Mouse (Mus musculus): ENCODE results near the gene Ccl26. TPM values are rescaled to one million over a fixed set of nuclear protein-coding genes. Genes with fewer than 3 reads are reported as not detected.

The Ccl26 gene
- total RNA-seq, 2 experiments from 2014 or later = not detected

DNA sequence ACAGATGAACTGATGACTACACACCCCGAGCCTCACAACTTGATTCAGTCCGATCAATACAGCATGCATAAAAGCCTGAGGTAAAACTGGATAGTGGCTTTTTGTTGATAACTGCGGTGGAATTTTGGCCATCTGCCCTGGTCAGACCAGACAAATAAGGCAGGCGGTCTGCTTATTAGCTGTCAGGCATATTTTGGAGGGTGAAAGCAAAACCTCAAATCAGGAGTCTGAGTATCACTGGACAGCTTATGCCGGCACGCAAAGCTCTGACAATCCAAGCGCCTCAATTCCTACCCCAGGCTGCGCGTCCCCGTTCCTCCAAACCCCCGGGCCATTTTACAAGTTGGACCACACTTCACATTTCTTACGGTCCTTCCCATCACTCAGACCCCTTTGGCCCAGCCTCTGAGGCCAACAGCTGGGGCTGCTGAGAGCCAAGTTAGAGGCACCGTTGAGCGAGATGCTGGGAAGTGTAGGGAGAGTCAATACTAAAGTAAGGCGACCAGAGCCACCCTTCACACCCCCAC is 19.3 kb downstream of the Ccl26 start:
- no peak for DNase-seq (ENCODE audit: low spot score in 2 of 2)

DNA sequence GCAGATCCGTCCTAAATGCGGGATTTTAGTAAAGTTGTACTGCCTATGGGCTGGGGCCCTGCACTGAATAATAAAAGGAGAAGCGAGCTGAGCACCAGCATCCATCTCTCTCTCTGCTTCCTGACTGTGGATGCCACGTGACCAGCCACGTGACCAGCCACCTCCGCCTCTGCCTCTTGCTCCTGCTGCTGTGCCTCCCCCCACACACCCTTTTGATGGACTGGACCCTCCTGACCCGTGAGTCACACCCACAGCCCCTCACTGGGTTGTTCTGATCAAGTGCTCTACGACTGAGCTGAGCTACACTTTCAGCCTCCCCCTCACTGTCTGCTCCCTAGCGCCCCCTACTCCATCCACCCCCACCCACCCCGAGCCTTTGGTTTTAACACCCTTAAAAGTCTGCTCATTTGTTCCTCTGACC is 25.6 kb downstream of the Ccl26 start:
- no peak for DNase-seq (ENCODE audit: low spot score in 2 of 2)

DNA sequence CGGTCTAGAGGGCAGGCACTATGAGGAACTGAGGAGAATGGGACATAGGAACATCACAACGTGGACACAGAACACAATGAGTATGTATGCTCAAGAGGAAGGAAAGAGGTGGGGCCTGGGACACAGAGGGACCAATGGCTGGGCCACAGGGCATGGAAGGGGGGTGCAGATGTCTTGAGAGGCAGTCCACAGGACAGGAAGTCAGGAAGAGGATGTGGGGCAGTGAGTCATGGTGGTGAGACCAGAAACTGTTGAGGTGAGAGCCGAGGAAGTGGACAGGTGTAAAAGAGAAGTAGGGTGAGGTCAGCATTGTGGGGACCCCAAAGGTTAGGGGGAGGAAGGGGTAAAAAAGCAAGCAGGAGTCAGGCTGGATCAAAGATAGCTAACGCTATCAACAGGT is 26.0 kb downstream of the Ccl26 start:
- DNase-seq (ENCODE audit: low spot score in 2 of 2) = no peak

DNA sequence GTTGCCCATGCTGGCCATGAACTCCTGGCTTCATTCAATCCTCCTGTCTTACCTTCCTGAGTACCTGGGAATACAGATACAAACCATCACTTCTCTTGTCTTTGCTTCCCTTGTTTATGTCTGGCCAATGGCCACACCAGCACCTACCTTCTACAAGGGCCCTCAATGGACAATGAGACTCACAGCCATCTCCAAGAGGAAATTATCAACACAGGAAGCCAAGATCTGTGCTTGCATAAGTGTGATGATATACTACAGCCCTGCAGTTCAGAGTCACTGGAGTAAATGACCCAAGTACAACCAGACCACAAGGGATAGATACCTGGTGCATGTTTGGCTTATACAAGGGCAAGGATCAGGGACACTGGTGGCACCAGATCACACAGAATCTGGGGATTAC is 27.5 kb downstream of the Ccl26 start:
- no peak for DNase-seq (ENCODE audit: low spot score in 2 of 2)

DNA sequence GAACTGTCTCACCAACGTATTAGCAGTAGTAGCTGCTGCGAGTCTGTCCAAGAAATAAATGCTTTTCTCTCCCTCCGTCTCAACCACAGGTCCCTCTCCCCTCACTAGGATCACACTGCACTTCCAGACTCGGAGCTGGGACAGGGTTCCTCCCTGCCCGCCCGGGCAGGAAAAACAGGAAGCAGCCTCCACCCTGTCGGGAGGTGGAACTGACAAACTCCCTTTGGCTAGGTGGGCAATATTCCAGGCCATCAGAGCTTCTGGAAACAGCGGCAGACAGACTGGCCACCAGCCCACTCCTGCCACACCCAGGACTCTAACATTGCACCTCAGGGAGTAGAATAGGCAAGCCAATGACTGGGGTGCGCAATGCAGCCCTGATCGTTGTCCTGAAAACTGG is 29.9 kb downstream of the Ccl26 start:
- peak in 1 of 2 experiments; percentile 50 for DNase-seq (ENCODE audit: low spot score in 2 of 2)

DNA sequence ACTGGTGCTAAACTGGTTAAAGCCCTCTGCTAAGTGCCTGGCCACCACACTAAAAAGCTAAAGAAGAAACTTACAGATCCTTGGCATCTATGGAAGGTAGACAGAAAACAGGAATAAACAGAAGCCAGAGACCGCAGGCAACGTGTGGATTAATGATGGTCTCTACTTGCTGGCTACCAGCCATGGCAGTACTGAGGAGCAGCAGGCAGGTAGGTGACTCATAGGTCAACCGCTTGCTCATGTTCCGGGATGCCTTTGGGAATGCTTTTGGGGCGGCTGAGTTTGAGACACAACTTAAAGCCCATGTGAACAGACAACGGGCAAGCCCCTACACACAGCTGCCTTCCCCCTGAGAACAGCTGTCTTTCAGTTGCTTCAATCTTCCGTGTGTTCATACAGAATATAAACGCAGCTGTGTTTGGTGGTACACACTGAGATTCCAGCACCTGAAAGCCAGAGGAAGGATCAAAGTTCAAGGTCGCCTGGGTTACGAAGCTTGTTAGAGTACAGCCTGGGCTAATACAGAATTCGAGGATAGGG is 32.0 kb downstream of the Ccl26 start:
- peak; percentile 34 to 35 for DNase-seq (ENCODE audit: low spot score in 2 of 2)

DNA sequence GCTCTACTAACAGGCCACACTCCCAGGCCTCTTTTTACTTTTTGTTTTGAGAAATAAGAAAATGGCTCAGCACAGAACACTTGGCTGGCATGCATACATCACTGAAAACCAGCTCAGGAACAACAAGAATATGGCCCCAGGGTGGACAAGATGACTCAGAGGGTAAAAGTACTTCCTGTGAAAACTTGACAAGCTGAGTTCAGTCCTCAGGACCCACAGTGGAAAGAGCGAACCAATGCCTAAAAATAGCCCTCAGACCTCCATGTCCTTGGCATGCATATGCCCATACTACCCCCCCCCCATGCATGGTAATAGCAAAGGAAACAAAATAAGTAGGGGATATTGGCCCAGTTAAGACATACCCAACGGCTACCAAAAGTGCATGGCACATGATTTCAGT is 33.4 kb downstream of the Ccl26 start:
- no peak for DNase-seq (ENCODE audit: low spot score in 2 of 2)

DNA sequence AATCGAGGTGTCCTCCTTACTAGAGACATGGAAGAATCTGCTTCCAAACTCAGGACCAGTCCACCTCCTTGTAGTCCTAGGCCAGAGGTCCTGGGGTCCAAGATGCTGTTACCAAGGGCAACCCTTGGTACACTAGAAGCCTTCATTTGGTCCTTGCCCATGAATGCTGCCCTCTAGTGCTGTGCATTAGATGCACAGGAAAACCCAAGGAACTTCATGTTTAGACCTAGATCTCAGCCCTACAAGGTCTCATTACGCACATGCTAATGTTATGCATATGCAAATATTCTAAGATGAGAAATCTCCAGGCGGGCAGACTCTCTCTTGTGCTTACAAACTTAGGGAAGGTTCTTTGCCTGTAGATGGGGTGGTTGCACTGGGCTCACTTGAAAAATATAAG is 34.1 kb downstream of the Ccl26 start:
- DNase-seq (ENCODE audit: low spot score in 2 of 2) = no peak

DNA sequence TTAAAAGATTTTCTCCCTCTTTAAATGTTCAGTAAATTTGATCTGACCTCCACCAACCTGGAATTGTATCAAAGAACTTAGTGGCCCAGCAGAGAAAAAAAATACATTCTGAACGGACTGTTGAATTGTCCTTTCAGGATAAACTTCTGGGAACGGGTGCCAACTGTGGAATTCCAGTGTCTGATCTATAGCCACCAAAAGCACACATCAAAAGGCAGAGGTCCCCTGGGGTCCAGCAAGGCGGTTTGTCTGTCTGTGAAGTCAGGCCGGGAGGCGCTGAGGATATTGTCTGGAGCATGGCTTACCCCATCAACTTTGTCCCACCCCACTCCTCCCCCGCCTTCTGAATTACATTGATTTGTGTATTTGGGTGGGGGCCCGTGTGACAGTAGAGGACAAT is 35.4 kb downstream of the Ccl26 start:
- no peak for DNase-seq (ENCODE audit: low spot score in 2 of 2)

DNA sequence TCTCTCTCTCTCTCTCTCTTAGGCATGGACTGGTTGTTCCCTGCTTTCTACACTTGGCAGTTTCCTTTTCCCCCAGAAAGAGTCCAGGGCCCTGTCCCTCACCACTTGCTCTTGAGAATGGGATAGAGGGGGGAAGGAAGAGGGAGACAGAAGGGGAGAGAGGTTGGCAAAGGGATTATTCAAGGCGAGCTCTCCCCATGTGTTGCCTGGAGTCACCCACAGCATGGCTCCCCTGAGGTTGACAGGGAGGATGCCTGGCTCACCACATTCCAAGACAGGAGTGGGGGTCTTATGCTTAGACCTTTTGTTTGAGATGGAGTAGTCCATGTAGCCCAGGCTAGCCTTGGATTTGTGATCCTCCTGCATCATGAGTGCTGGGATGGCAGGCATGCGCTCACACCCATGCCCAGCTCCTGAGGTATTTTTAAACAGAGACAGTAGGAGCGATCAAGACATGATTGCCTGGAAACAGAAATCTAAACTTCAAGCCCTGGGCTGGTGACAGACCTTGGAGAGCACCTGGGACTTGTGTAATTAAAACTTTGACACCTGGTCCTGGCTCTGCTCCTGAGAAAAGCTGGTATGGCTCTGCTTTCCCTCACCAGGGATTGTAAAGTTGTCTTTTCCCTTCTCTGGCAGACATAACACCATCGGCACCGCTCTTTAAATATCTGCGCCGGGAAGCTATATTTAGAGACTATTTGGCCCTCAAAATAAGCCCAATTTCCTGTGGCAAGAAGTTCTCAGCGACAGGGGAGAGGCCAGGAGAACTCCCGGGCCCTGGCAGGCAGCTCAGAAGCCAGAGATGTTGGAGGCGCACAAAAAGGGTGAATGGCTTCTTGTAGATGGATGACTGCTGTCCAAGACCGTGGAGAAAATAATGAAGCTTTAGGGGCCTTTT is 38.5 kb downstream of the Ccl26 start:
- no peak for DNase-seq (ENCODE audit: low spot score in 2 of 2)

DNA sequence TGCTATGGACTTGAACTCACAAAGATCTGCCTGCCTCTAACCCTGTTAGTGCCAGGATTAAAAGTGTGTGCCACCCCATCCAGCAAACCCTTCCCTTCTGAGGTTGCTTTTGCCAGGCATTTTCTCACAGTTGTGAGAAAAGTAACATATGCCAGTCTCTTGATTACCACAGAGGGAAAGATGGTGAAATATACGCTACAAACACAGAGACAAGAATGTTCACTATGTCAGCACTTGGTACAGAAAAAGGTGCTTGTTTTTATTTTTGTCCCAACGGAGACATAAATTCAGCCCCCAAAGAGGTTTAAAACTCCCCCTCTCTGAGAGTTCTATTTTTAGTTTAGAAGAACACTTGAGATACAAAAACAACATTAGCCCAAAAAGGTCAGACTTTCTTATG is 39.3 kb downstream of the Ccl26 start:
- DNase-seq (ENCODE audit: low spot score in 2 of 2) = no peak

DNA sequence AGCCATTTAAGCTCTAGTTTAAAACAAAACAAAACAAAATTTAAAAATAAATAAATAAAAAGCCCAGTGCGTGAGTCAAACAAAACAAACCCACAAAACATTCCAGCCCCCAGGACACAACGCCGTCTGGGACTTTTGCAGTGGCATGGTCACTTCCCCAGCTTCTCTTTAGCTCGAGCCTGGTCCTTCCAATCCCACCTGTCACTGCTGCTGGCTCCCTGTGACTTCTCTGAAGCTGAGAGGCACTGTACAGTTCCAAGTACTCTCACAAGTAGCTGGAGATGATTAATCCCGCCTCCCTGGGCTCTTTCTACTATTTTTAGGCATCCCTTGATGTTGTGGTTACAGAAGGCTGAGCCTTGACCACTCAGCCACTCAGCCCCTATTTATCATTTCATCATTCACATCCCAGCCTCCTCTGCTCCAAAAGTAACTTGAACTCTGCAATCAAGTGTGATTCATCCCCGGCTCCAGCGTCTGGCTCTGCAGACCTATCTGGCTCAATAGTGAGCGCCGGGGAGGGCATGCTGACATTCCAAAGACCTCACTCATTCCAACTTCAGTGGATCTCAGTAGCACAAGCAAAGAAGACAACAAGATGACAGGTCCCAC is 41.2 kb downstream of the Ccl26 start:
- peak; percentile 38 to 52 for DNase-seq (ENCODE audit: low spot score in 2 of 2)

DNA sequence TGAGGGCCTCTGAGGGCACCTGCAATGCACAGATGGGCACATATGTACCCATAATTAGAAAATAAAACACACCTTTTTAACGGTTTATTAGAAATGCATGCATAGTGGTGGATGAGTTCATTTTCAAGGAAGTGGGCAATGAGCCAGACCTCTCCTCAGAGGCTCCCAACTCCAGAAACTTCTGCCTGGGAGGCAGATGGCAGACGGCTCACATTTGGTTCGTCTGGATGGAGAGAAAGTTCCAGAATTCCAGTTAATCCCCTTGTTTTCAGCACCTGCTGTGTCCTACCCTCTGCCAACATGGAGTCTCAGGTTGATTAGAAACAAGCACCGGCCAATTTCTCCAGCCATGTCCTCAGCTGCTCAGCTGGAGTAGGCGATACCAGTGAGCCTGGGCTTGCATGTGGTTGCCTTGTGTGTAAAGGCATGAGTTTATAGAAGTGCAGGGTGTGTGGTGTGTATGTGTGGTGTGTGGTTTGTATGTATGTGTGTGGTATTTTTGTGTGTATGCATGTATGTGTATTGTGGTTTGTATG is 46.0 kb downstream of the Ccl26 start:
- no peak for DNase-seq (ENCODE audit: low spot score in 2 of 2)

DNA sequence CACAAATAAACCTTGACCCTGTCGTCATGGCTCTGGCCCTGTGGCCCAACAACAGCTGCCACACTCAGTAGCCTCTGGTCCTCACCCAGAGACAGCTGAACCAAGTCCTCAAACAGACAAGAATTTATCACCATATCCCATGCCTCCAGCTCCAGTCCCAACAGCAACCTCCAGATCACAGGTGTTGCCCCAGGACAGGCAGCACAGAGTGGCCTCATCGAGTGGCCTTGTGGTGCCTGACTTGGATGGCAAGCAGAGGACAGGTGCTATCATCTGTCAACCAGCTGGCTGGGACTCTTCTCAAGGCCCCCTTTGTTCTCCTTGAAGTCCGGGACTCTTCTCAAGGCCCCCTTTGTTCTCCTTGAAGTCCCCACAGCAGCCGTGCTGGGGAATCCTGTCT is 50.2 kb downstream of the Ccl26 start:
- DNase-seq (ENCODE audit: low spot score in 2 of 2) = no peak

DNA sequence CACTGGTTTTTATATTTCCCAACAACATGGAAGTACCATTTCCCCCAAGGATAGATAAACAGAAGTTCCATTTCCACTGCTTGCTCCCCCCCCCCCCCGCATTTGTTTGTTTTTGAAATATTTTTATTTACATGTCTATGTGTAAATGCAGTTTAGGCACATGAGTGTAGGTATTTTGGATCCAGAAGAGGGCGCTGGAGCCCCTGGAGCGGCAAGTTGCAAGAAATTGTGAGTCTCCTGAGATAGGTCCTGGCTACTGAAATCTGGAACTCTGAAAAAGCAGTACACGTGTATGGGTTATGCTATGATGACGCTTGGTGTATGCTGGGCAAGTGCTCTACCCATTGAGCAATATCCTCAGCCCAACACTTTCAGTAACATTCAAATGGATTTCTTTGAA is 52.3 kb downstream of the Ccl26 start:
- no peak for DNase-seq (ENCODE audit: low spot score in 2 of 2)

Other genes starting within 250 kb of the Ccl26 start
- under 1 TPM in 1 of 2 experiments, not detected in 1; 0.33 TPM for gene Fkbp6, start 213.5 kb downstream of the Ccl26 start, total RNA-seq (2021)
- not detected for gene Trim50, start 210.3 kb downstream of the Ccl26 start, total RNA-seq (2021)
- gene Nsun5, start 193.6 kb downstream of the Ccl26 start, total RNA-seq (2021) = 10 to 100 TPM; 22.0 to 23.7 TPM
- 10 to 100 TPM; 22.2 to 23.3 TPM for gene Pom121, start 169.0 kb downstream of the Ccl26 start, total RNA-seq (2021)
- 10 to 100 TPM; 19.7 to 24.4 TPM for gene Hip1, start 18.4 kb downstream of the Ccl26 start, total RNA-seq (2021)
- gene Ccl24, start 9.5 kb upstream of the Ccl26 start, total RNA-seq (2021) = 1 to 10 TPM in 1 of 2 experiments, not detected in 1; 2.1 TPM
- 10 to 100 TPM; 43.1 to 46.3 TPM for gene Rhbdd2, start 69.0 kb upstream of the Ccl26 start, total RNA-seq (2021)
- 100 to 1,000 TPM; 315 to 352 TPM for gene Por, start 106.5 kb upstream of the Ccl26 start, total RNA-seq (2021)
- gene Tmem120a, start 180.9 kb upstream of the Ccl26 start, total RNA-seq (2021) = 10 to 100 TPM; 46.2 to 94.5 TPM
- under 1 TPM; 0.23 to 0.51 TPM for gene Styxl1, start 214.8 kb upstream of the Ccl26 start, total RNA-seq (2021)
- 100 to 1,000 TPM; 474 to 759 TPM for gene Mdh2, start 214.9 kb upstream of the Ccl26 start, total RNA-seq (2021)
- gene Srrm3, start 243.3 kb upstream of the Ccl26 start, total RNA-seq (2021) = 1 to 10 TPM; 2.6 to 4.2 TPM

All from adrenal gland, adult 18-20 months (tissue).